Mouse (Mus musculus): ENCODE measurements around the gene Med28.

Gene Med28

GRCm38 (mm10) chr5:45519960-45520808, at the start of gene Med28:
Gene Med28 (plus strand): TSS chr5:45520229.
- peak; percentile 93 for DNase-seq

- peak; percentile 88 for DNase-seq
Measured at GRCm38 (mm10) chr5:45472880-45473450, 47.1 kb upstream of the Med28 start.

GRCm38 (mm10) chr5:45473521-45473920, 46.5 kb upstream of the Med28 start:
- peak; percentile 47 for DNase-seq

- DNase-seq: peak; percentile 76
Measured at GRCm38 (mm10) chr5:45474215-45474614, 45.8 kb upstream of the Med28 start.

GRCm38 (mm10) chr5:45474758-45475157, 45.3 kb upstream of the Med28 start:
- DNase-seq: no peak

GRCm38 (mm10) chr5:45475771-45476170, 44.3 kb upstream of the Med28 start:
- DNase-seq: no peak

GRCm38 (mm10) chr5:45476288-45476687, 43.7 kb upstream of the Med28 start:
- no peak for DNase-seq

GRCm38 (mm10) chr5:45477601-45478000, 42.4 kb upstream of the Med28 start:
- no peak for DNase-seq

GRCm38 (mm10) chr5:45480066-45480465, 40.0 kb upstream of the Med28 start:
- DNase-seq: no peak

GRCm38 (mm10) chr5:45481125-45481524, 38.9 kb upstream of the Med28 start:
- DNase-seq: no peak

GRCm38 (mm10) chr5:45482607-45483006, 37.4 kb upstream of the Med28 start:
- DNase-seq: no peak

- no peak for DNase-seq
Measured at GRCm38 (mm10) chr5:45483654-45484053, 36.4 kb upstream of the Med28 start.

GRCm38 (mm10) chr5:45491776-45492175, 28.3 kb upstream of the Med28 start:
- DNase-seq: no peak

- DNase-seq: peak; percentile 99
Measured at GRCm38 (mm10) chr5:45493191-45494092, 26.6 kb upstream of the Med28 start, which contains the start of gene Lap3. Gene Lap3 (plus strand): TSS chr5:45493374.

GRCm38 (mm10) chr5:45494093-45494755, 25.8 kb upstream of the Med28 start:
- DNase-seq: no peak

- DNase-seq: no peak
Measured at GRCm38 (mm10) chr5:45495429-45495975, 24.5 kb upstream of the Med28 start.

GRCm38 (mm10) chr5:45496042-45496441, 24.0 kb upstream of the Med28 start:
- no peak for DNase-seq

- DNase-seq: no peak
Measured at GRCm38 (mm10) chr5:45496479-45496878, 23.6 kb upstream of the Med28 start.

GRCm38 (mm10) chr5:45496930-45497550, 23.0 kb upstream of the Med28 start:
- DNase-seq: no peak

- DNase-seq: no peak
Measured at GRCm38 (mm10) chr5:45497564-45497963, 22.5 kb upstream of the Med28 start.

- peak; percentile 62 for DNase-seq
Measured at GRCm38 (mm10) chr5:45510071-45510470, 10.0 kb upstream of the Med28 start.

GRCm38 (mm10) chr5:45512908-45513307, 7.1 kb upstream of the Med28 start:
- no peak for DNase-seq
